Mouse (Mus musculus): ENCODE measurements at regions not wholly inside any gene's neighbourhood (a gene's known extent, or its start where the extent isn't known, plus 50 kb on each side); places are given as distances from the start of the nearest gene placed in this dataset.

DNA sequence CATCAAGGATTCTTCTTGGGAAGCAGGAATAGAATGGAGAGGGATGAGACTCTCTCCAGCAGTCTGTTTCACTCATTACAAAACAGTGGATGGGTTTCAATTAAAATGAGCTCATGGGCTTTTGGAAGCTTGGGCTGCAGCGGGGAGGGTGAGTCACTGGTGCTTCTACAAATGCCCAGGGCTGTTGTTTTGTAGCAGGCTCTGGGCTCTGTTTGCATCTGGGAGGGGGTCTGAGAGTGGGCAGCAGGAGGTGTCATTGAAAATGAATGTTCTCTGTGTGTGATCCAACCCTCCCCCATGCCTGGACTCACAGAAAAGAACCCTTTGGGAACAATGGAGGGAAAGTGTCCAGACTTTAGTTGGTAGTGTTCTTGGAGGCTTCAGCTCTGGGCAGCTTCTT lies 67.8 kb upstream of the Cxcr4 start:
- TF ChIP-seq ZNF384 (IDR thresholded peaks at IDR 0.05; ENCODE audit: low read depth, low read length) (no peak), GABPA (IDR thresholded peaks at IDR 0.05; ENCODE audit: insufficient replicate concordance, low read depth, low read length) (no peak), CTCF (conservative IDR thresholded peaks at IDR 0.05 in 1 of 2, IDR thresholded peaks at IDR 0.05 in 1 of 2; ENCODE audit: low read depth in 2 of 2, low read length in 2 of 2) (no peak), MAX (IDR thresholded peaks at IDR 0.05; ENCODE audit: low read length) (no peak), SIN3A (IDR thresholded peaks at IDR 0.05; ENCODE audit: low read length) (no peak), EP300 (IDR thresholded peaks at IDR 0.05; ENCODE audit: low read length) (no peak), POLR2A (IDR thresholded peaks at IDR 0.05; ENCODE audit: low read depth, low read length) (no peak), NELFE (IDR thresholded peaks at IDR 0.05; ENCODE audit: low read depth, low read length) (no peak), ZKSCAN1 (IDR thresholded peaks at IDR 0.05; ENCODE audit: borderline replicate concordance, low read depth, low read length) (no peak), TCF12 (IDR thresholded peaks at IDR 0.05; ENCODE audit: low read depth, low read length) (no peak), MEF2A (IDR thresholded peaks at IDR 0.05; ENCODE audit: borderline replicate concordance, low read depth, low read length) (no peak), ETS1 (conservative IDR thresholded peaks at IDR 0.05; ENCODE audit: low read depth, low read length) (no peak), TBP (conservative IDR thresholded peaks at IDR 0.05; ENCODE audit: low read depth, low read length) (no peak)

All from CH12.LX (cell line).